Mouse (Mus musculus) testis, postnatal 14 days (tissue): ENCODE measurements around the gene 1700028P14Rik.
"Not testable (repeated sequence)": the region's sequence is repeated elsewhere in the genome, so short reads cannot be mapped to it uniquely, and the experiment has no call there.

Experiments used
- DNase-seq: peaks from one replicate; pipeline ENCODE4 v3.0.0; 2021; ENCODE audit warnings: low spot score

1700028P14Rik gene

GRCm38 (mm10) chr19:23652644-23653043, at the start of gene 1700028P14Rik:
Gene 1700028P14Rik, minus strand, starts transcription at chr19:23652812.
- peak; percentile 50 for DNase-seq

- no peak for DNase-seq
These were observed 46.5 kb upstream of the 1700028P14Rik start for GRCm38 (mm10) chr19:23699131-23699530.

- no peak for DNase-seq
These were observed 45.8 kb upstream of the 1700028P14Rik start for GRCm38 (mm10) chr19:23698366-23698765.

GRCm38 (mm10) chr19:23697861-23698260, 45.2 kb upstream of the 1700028P14Rik start:
- DNase-seq, result no peak

- no peak for DNase-seq
These were observed 41.7 kb upstream of the 1700028P14Rik start for GRCm38 (mm10) chr19:23694344-23694743.

- no peak for DNase-seq
These were observed 35.9 kb upstream of the 1700028P14Rik start for GRCm38 (mm10) chr19:23688421-23688946.

- DNase-seq, result peak; percentile 84
These were observed 34.8 kb upstream of the 1700028P14Rik start, which contains the start of gene Ptar1 for GRCm38 (mm10) chr19:23687296-23688021. Gene Ptar1, plus strand, starts transcription at chr19:23687429.

- DNase-seq, result no peak
These were observed 34.3 kb upstream of the 1700028P14Rik start for GRCm38 (mm10) chr19:23686962-23687295.

GRCm38 (mm10) chr19:23675656-23676055, 23.0 kb upstream of the 1700028P14Rik start:
- DNase-seq, result not testable (repeated sequence)

- no peak for DNase-seq
These were observed 20.4 kb upstream of the 1700028P14Rik start for GRCm38 (mm10) chr19:23673021-23673420.

- DNase-seq, result no peak
These were observed 15.6 kb upstream of the 1700028P14Rik start for GRCm38 (mm10) chr19:23668142-23668655.

- DNase-seq, result no peak
These were observed 11.5 kb upstream of the 1700028P14Rik start for GRCm38 (mm10) chr19:23664083-23664482.

- DNase-seq, result no peak
These were observed 5.7 kb upstream of the 1700028P14Rik start for GRCm38 (mm10) chr19:23658350-23658749.

GRCm38 (mm10) chr19:23657261-23657932, 4.8 kb upstream of the 1700028P14Rik start:
- no peak for DNase-seq

GRCm38 (mm10) chr19:23653154-23653553, 542 bp upstream of the 1700028P14Rik start:
- no peak for DNase-seq

- no peak for DNase-seq
These were observed 5.3 kb downstream of the 1700028P14Rik start for GRCm38 (mm10) chr19:23647308-23647707.

GRCm38 (mm10) chr19:23645347-23645746, 7.3 kb downstream of the 1700028P14Rik start:
- DNase-seq, result no peak

GRCm38 (mm10) chr19:23643819-23644218, 8.8 kb downstream of the 1700028P14Rik start:
- DNase-seq, result no peak

- DNase-seq, result no peak
These were observed 15.8 kb downstream of the 1700028P14Rik start for GRCm38 (mm10) chr19:23636786-23637185.

GRCm38 (mm10) chr19:23631611-23632492, 20.8 kb downstream of the 1700028P14Rik start:
- DNase-seq, result no peak

- DNase-seq, result peak; percentile 13
These were observed 38.3 kb downstream of the 1700028P14Rik start for GRCm38 (mm10) chr19:23614268-23614667.

- no peak for DNase-seq
These were observed 42.9 kb downstream of the 1700028P14Rik start for GRCm38 (mm10) chr19:23609724-23610123.
